Mouse (Mus musculus) retina, adult 2 months (tissue): ENCODE results near the gene Tgoln1.

ENCODE experiments used
- DNase-seq: peaks from one replicate; pipeline ENCODE4 v3.0.0-alpha.2; 2012; ENCODE audit warnings: low read depth, low spot score

Gene Tgoln1

DNA sequence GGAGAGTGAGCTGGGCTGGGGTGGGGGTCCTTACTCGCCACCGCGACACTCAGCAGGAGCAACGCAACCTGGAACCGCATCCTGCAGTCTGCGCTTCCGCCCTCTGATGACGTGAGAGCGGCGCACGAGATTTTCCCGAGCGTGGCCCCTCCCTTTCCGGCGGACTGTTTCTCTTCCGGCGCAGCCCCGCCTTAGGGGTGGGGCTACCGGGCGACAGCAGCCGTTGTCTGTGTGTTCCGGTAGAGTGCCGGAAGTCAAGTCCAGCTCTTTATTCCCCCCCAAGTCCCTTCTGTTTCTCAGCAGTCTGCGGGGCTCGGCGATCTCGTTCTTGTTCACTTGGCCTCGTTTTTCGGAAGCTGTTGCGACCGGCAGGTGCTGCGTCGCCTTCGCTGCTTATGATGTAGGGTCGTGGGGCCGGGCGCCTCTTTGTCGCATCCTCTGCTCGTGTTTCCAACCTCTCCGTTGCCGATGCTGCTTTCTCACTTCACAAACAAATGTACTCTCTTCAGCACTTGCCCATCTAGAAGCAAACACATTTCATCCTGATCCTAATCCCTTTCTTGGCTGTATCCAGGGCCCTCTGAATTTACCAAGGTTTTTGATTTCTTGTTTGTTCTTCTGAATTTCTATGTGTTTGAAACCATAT is at the start of gene Tgoln1:
Tgoln1 (minus strand) TSS at position 358 of the 646 bp plus-strand sequence.
- DNase-seq, result peak; percentile 86

GRCm38 (mm10) chr6:72664290-72664689 is 47.5 kb upstream of the Tgoln1 start:
- no peak for DNase-seq

- DNase-seq, result no peak
These were observed 46.2 kb upstream of the Tgoln1 start for GRCm38 (mm10) chr6:72663000-72663399.

DNA sequence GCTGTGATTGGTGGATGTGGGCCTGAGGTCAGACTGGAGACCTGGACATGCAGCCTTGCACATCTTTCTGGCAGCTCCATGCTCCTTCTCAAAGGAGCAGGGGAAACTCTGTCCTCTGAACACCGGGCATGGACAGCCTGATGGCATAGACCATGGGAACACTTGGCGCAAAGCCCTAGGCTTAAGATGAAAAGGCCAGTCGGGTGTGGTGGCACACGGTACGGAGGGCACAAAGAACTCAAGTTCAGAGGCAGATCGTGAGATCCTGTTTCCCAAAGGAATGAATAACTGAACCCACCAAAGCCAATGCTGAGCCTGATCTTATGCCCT is 43.6 kb upstream of the Tgoln1 start:
- DNase-seq, result no peak

DNA sequence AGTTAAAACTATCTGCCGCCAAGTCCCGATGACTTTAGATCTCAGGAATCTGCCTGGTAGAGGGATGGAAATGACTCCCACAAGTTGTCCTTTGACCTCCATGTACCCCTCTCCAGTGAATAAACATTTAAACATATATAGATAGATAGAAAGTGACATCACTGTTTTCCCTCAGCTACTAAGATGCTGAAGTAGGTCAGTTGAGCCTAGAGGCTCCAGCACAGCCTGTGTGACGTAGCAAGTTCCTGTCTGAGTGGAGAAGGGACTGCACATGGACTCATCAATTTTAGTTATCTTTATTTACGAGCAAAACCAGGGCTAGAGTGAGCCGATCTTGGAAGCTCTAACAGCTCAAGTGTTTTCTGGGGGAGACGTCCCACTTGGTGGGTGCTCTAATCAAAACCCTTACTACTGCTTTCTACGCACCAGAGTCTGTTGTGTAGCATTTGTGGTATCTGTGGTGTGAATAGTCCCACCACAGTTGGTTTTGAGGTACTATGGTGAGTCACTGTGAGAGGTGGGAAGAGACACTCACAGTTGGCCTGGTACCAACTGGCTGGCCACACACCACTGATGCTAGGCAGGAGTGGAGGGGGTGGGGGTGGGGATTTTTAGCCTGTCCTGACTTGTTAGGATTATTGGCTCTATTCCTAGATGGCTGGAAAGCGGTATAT is 43.1 kb upstream of the Tgoln1 start:
- no peak for DNase-seq

DNA sequence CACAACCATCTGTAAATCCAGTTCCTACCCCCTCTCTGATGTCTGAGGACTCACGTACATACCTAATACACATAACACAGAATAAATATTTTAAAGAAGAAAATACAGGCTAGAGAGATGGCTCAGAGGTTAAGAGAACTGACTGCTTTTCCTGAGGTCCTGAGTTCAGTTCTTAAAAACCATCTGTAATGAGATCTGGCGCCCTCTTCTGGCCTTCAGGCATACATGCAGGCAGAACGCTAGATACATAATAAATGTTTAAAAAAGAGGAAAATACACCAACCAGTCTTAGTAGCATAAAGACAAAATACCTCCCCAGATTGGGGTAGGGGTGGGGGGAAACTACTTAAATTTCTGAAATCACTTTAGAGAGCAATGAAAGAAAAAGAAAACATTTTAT is 41.2 kb upstream of the Tgoln1 start:
- DNase-seq, result no peak

DNA sequence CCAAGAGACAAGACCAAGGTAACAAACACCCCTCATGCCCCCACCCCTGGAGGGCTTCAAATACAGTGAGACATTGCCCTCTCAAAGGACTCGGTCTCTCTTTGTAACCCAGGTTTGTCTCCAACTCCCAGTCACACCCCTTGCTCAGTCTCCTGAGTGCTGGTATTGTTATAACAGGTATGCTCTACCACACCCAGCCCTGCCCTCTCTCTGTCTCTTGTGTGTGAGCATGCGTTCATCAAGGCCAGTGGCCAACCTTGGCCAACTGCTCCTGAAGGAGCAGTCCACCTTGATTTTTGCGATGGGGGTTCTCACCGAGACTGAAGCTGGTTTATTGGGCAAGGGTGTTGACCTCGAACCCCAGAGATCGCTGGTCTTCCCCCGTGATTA is 39.2 kb upstream of the Tgoln1 start:
- DNase-seq, result no peak

DNA sequence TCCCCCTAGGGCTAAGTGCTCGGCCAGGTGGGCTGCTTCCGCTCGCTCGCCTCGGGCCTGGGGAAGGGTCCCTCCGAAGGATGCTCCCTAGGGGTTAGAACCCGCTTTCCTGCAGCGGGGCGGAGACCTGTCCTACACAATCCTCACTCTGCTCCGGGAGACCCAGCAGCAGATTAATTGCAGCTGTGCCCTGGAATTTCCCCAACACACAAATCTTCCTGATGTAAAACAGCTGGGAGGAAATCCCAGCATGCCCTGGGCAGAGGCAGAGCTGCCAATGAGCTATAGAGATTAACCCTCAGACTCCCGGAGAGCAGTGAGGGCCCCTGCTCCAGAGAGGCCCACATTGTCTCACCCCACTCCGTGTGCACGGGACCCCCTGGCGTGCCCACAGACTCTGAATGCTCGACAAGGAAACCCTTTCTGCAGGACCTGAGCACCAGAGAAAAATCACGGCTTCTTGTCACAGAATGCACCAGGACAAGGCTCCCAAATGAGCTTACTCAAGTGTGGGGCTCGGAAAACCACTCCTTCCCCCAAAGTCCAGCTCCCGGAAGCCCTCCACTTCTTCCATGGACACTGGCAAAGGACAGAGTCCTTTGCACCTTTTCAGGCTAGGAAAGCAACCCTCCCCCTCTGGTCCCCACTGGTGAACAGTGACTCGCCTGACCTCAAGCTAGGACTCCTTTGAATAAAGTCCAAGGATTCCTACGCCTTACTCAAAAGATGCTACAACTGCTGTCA is 38.7 kb upstream of the Tgoln1 start:
- no peak for DNase-seq

GRCm38 (mm10) chr6:72654355-72654754 is 37.6 kb upstream of the Tgoln1 start:
- no peak for DNase-seq

DNA sequence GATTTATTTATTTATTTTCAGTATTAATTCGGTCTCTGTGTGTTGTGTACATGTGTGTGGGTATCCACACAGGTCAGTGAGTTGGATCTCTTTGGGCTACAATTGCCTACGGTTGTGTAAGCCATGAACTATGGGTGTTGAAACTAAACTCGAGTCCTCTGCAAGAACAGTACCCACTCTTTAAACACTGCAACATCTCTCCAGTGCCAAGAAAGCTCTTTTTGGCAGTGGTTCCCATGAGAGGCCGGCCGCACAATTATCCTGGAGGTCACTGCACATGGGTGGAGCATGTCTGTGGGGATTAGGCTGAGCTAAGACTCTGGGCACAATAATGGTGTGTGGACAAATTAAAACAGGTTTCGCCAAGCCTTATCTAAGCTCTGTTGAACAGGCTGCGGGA is 36.6 kb upstream of the Tgoln1 start:
- DNase-seq, result no peak

DNA sequence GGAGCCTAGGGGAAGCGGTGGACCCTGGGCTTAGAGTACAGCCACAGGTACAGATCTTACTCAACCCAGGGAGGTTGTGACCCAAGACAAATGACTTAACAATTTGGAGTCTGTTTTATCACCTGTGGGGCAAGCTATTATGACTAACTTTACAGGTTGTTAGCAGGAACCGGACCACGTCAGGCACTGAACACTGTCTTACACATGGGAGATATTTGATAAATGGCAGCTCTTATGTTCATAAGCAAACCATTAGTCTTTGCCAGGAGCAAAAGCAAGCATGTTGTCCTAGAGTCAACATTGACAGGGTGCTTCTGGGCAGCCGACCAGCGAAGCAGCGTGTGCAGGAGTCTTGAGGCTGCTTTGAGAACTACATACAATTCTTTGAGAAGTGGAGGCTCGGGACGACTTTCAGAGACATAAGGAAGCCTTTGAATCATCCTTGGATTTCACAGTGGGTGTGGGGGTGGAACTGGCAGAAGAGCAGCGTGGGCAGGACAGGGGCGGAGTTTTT is 33.6 kb upstream of the Tgoln1 start:
- DNase-seq, result no peak

GRCm38 (mm10) chr6:72648002-72648595 is 31.3 kb upstream of the Tgoln1 start:
- no peak for DNase-seq

DNA sequence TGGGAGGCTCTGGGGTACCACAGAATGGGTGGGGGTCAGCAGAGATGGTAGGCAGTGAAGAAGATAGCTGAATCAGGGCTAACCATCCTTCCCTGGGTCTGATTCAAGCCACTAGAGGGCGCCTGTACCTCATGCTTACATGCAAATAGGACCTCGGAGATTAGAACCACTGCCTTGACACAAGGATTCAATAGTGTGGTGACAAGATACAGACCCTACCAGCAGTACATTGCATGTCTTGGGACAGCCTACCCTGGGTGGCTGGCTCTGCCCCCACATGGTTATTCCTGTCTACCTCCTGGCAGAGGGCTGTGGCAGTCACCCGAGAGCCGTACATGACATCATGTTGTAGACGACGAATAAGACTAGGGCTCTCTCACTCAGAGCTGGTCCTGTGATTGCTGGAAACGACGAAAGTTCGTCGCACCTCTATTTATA is 30.6 kb upstream of the Tgoln1 start:
- DNase-seq, result peak; percentile 49

GRCm38 (mm10) chr6:72645364-72645763 is 28.6 kb upstream of the Tgoln1 start:
- no peak for DNase-seq

GRCm38 (mm10) chr6:72644576-72644975 is 27.8 kb upstream of the Tgoln1 start:
- no peak for DNase-seq

GRCm38 (mm10) chr6:72641218-72641954 is 24.6 kb upstream of the Tgoln1 start:
- no peak for DNase-seq

GRCm38 (mm10) chr6:72636940-72637339 is 20.1 kb upstream of the Tgoln1 start:
- no peak for DNase-seq

DNA sequence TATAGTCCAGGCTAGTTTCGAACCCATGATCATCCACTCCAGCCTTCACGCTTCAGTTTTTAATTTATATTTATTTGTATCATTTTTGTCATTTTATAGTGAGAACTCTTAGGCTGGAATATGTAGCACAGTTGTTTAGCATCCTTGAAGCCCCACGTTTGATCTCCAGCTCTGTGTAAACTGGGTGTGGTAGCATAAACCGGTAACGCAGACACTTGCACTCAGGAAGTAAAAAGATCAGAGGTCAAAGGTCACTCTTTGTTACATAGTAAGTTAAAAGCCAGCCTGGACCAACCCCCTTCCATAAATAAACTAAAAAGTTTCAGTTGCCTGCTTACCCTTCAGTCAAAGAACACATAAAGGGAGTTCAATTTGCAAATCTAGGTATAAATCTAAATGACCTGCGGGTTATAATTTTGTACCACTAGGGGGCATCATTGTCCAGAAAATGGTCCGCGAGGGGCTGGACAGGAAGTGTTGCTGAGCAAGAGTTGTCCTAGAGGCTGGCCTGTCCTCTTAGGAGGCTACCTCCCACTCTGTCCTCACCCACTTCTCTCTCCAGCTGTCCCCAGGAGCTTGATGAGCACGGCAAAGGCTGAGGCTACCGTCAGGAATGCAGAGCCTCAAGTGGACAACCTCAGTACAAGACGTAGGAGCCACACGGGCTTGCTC is 19.1 kb upstream of the Tgoln1 start:
- DNase-seq, result no peak

DNA sequence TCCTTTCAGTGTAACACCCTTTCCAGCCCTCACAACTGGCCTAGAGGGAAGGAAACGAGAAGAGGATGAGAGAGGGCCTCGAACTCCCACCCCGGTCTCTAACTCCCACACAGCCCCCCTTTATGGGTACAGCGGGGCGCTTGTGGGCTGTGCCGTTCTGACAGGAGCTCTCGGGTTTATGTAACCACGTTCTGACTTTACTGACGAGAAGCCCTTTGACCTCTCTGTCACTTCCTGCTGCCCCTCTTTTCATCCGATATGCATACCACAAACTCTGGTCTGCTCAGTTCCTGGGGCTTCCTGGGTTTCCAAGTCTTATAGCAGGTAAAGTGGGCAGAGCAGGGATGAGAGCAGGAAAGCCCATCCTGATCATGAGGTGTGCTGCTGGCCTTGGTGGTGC is 17.5 kb upstream of the Tgoln1 start:
- DNase-seq, result no peak

DNA sequence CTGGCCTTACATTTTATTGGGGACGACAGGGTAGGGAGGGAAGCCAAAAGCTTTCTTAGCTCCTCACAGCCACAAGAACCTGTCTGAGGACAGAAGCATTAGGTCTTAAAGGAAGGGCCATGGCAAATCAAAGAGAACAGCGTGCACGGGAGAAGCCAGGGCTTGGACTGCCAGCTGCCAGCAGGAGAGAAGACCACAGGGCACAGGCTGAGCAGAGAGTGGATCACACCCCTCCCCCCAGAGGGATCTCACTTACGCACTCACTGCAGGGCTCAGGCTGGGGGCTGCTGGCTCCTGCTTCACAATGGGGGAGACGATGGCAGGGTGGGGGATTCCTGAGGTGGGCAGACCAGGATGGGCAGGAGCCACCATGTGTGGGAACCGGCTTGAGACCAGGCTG is 14.9 kb upstream of the Tgoln1 start:
- DNase-seq, result no peak

DNA sequence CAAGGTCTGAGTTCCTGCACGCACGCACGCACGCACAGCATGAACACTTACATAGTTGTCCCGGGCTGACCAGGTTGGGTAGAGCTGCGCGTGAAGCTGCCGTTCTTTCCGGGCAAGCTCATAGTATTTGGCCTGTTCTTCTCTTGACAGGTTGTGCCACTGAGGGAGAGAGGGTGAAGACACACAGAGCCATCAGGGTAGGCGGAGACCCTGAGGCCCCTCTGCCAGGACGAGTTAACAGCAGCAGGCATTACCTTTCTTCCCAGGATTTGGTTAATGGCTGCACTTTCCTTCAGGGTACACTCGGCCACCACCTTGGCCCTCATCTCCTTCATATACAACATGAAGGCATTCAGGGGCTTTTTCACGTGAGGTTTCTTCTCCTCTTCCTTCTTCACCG is 14.2 kb upstream of the Tgoln1 start:
- no peak for DNase-seq
